19 mouse cellular contexts compared by ENCODE assay signal in the genomic region with DNA sequence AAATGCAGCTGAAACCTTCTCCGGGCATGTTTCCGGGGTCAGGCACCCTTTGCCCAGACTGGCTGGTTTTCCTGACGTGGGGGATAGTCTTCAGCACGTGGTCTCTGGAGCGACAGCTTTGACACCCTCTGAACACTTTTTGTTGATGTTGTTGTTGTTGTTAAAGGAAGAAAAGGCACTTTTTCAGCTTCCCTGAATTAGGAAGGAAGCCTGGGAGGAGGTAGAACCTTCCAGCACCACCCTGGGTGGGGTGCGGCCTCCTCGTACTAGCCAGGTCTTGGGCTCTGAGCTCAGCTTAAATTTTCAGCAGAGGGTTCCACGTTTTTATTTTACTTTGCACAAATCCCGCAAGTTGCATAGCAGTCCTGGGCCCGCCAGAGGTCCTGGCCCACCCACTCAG. TPM values are rescaled to one million over a fixed set of nuclear protein-coding genes. Genes with fewer than 3 reads are reported as not detected.
A peak's percentile ranks its signal among the peaks of the same experiment; 100 is the strongest.
DNase-seq lines count a peak whose midpoint lies in the region; ATAC-seq and TF ChIP-seq lines count a peak whose summit lies in the region.
"Had no signal": no experiment of that assay in that cellular context is flagged by ENCODE, and none has a peak within 500 bp of the region (broad histone marks: within the 10 kb centered on the region; RNA-seq: fewer than 3 reads in every experiment).

No protein-coding gene starts in this region.

- 80% methylated on average over 10 of the region's 10 CpGs for WGBS in heart, embryonic 12.5 days
- 70% methylated on average over 10 of the region's 10 CpGs for WGBS in lung, postnatal 0 days
- WGBS in heart, embryonic 16.5 days = 78% methylated on average over 10 of the region's 10 CpGs
- WGBS in midbrain, embryonic 11.5 days = 83% methylated on average over 10 of the region's 10 CpGs

- no peaks in the 10 kb centered on the region for H3K9me3 ChIP-seq in heart, embryonic 12.5 days (replicated peaks)
- H3K9me3 ChIP-seq in lung, postnatal 0 days (ENCODE audit: low read length) = no peaks in the 10 kb centered on the region
- H3K9me3 ChIP-seq in heart, embryonic 16.5 days (replicated peaks; ENCODE audit: control insufficient read depth, low read length) = no peaks in the 10 kb centered on the region
- H3K9me3 ChIP-seq in midbrain, embryonic 11.5 days (ENCODE audit: control insufficient read depth, low read length) = no peaks in the 10 kb centered on the region
- H3K9me3 ChIP-seq: embryonic facial prominence, embryonic 15.5 days; hindbrain, embryonic 12.5 days; limb, embryonic 12.5 days; liver, embryonic 12.5 days; megakaryocyte, embryonic 14.5 days had no signal

- ATAC-seq in heart, embryonic 12.5 days (ENCODE audit: insufficient number of reproducible peaks, low FRiP score) = no peak
- ATAC-seq in lung, postnatal 0 days = no peak
- ATAC-seq in heart, embryonic 16.5 days (replicated peaks; ENCODE audit: extremely low read depth, insufficient read depth, low FRiP score) = no peak
- no peak for ATAC-seq in midbrain, embryonic 11.5 days (ENCODE audit: low FRiP score)
- ATAC-seq: activated CD4-positive, CD25-positive, alpha-beta regulatory T cell, adult 4 months; forebrain, embryonic 16.5 days; liver, embryonic 12.5 days had no signal

- no peak overlapping the region for H3K4me3 ChIP-seq in heart, embryonic 12.5 days
- no peak overlapping the region for H3K4me3 ChIP-seq in lung, postnatal 0 days (ENCODE audit: low read depth, low read length)
- no peak overlapping the region for H3K4me3 ChIP-seq in heart, embryonic 16.5 days (ENCODE audit: low read length)
- H3K4me3 ChIP-seq in midbrain, embryonic 11.5 days (ENCODE audit: low read depth, low read length) = no peak overlapping the region
- H3K4me3 ChIP-seq: embryonic facial prominence, embryonic 15.5 days; hindbrain, embryonic 12.5 days; limb, embryonic 12.5 days; liver, embryonic 12.5 days; megakaryocyte, embryonic 14.5 days had no signal

- no peak overlapping the region for H3K9ac ChIP-seq in heart, embryonic 12.5 days
- no peak overlapping the region for H3K9ac ChIP-seq in lung, postnatal 0 days (replicated peaks; ENCODE audit: low read depth)
- no peak overlapping the region for H3K9ac ChIP-seq in heart, embryonic 16.5 days (ENCODE audit: low read length)
- H3K9ac ChIP-seq in midbrain, embryonic 11.5 days (ENCODE audit: low read length) = no peak overlapping the region
- H3K9ac ChIP-seq: embryonic facial prominence, embryonic 15.5 days; hindbrain, embryonic 12.5 days; limb, embryonic 12.5 days; liver, embryonic 12.5 days had no signal

- H3K27ac ChIP-seq in heart, embryonic 12.5 days (ENCODE audit: poor library complexity, severe bottlenecking) = peak overlapping the region; percentile 26; the same call in 1 of the 2 replicates
- peak overlapping the region; percentile 62 for H3K27ac ChIP-seq in lung, postnatal 0 days (ENCODE audit: low read length)
- H3K27ac ChIP-seq in heart, embryonic 16.5 days (ENCODE audit: low read length) = peak overlapping the region; percentile 74
- H3K27ac ChIP-seq in midbrain, embryonic 11.5 days (ENCODE audit: low read depth, low read length) = no peak overlapping the region
- H3K27ac ChIP-seq: embryonic facial prominence, embryonic 15.5 days; hindbrain, embryonic 12.5 days; liver, embryonic 12.5 days; stomach, postnatal 0 days had no signal

- DNase-seq in adrenal gland, adult 2 months = peak; percentile 29
- DNase-seq in adrenal gland, postnatal 25 days = no peak
- DNase-seq in heart, postnatal 14 days = no peak
- no peak for DNase-seq in lung, postnatal 0 days (ENCODE audit: low spot score)
- DNase-seq in lung, postnatal 14 days = no peak
- DNase-seq in midbrain, embryonic 11.5 days (ENCODE audit: low spot score, missing footprints) = no peak
- DNase-seq: cerebellum, adult 11-12 months; cerebellum, postnatal 25 days; lung, adult 2 months had no signal

- TF ChIP-seq EP300 in lung, postnatal 0 days (IDR thresholded peaks at IDR 0.05) = no peak

- H3K27me3 ChIP-seq in heart, embryonic 12.5 days (replicated peaks) = no peaks in the 10 kb centered on the region
- H3K27me3 ChIP-seq in lung, postnatal 0 days (replicated peaks; ENCODE audit: insufficient read depth, low read length) = no peaks in the 10 kb centered on the region
- no peaks in the 10 kb centered on the region for H3K27me3 ChIP-seq in heart, embryonic 16.5 days (ENCODE audit: control insufficient read depth, insufficient read depth, low read length)
- H3K27me3 ChIP-seq in midbrain, embryonic 11.5 days (ENCODE audit: control insufficient read depth, insufficient read depth, low read length) = no peaks in the 10 kb centered on the region
- H3K27me3 ChIP-seq: embryonic facial prominence, embryonic 15.5 days; hindbrain, embryonic 12.5 days; liver, embryonic 12.5 days had no signal

- peaks cover 33% of the 10 kb centered on the region for H3K4me1 ChIP-seq in heart, embryonic 12.5 days (replicated peaks)
- peaks cover 10% of the 10 kb centered on the region; the same call in 1 of the 2 replicates for H3K4me1 ChIP-seq in lung, postnatal 0 days (ENCODE audit: insufficient read depth, low read depth, low read length)
- peaks cover 29% of the 10 kb centered on the region for H3K4me1 ChIP-seq in heart, embryonic 16.5 days (ENCODE audit: control insufficient read depth, insufficient read depth, low read length)
- no peaks in the 10 kb centered on the region for H3K4me1 ChIP-seq in midbrain, embryonic 11.5 days (ENCODE audit: control insufficient read depth, insufficient read depth, low read length)

- H3K36me3 ChIP-seq in heart, embryonic 12.5 days = peaks cover 10% of the 10 kb centered on the region
- H3K36me3 ChIP-seq in lung, postnatal 0 days (ENCODE audit: insufficient read depth, low read length) = peaks cover 5% of the 10 kb centered on the region; the same call in 1 of the 2 replicates
- H3K36me3 ChIP-seq in heart, embryonic 16.5 days (ENCODE audit: control insufficient read depth, insufficient read depth) = no peaks in the 10 kb centered on the region
- no peaks in the 10 kb centered on the region for H3K36me3 ChIP-seq in midbrain, embryonic 11.5 days (ENCODE audit: control insufficient read depth, insufficient read depth, low read length)
- H3K36me3 ChIP-seq: embryonic facial prominence, embryonic 15.5 days; hindbrain, embryonic 12.5 days; limb, embryonic 12.5 days had no signal

- TF ChIP-seq CTCF in lung, postnatal 0 days (IDR thresholded peaks at IDR 0.05) = no peak

- intact Hi-C loops in heart, postnatal 14 days (cut with DNase I) = loop anchor here (2.0 kb wide), 1 partner anchor 266 kb away; no protein-coding TSS in a partner anchor

- no peak overlapping the region for H3K4me2 ChIP-seq in heart, embryonic 12.5 days
- no peak overlapping the region for H3K4me2 ChIP-seq in lung, postnatal 0 days (replicated peaks; ENCODE audit: low read depth, low read length)
- H3K4me2 ChIP-seq in heart, embryonic 16.5 days (ENCODE audit: low read depth, low read length) = no peak overlapping the region
- H3K4me2 ChIP-seq in midbrain, embryonic 11.5 days = no peak overlapping the region
- H3K4me2 ChIP-seq: embryonic facial prominence, embryonic 15.5 days; hindbrain, embryonic 12.5 days; limb, embryonic 12.5 days; liver, embryonic 12.5 days had no signal

RNA-seq across cellular contexts. Expression of gene Epas1, which starts 49.6 kb away (rescaled TPM):
- 100 to 1,000 TPM; 178 to 179 TPM for total RNA-seq in adrenal gland, adult 2 months (2021)
- polyA plus RNA-seq in adrenal gland, adult 2 months (2012; rRNA removed) = 97.2 and 155 TPM in 2 replicates
- 174 and 183 TPM in 2 replicates for total RNA-seq in adrenal gland, postnatal 25 days (2021)
- polyA plus RNA-seq in heart, embryonic 12.5 days (2016; fragmentation: Nextera tagmentation; extraction: Ambion mirVana) = 7.2 and 9.6 TPM in 2 replicates
- 100 to 1,000 TPM; 259 to 278 TPM for total RNA-seq in heart, postnatal 14 days (2021)
- polyA plus RNA-seq in lung, postnatal 0 days (2015; fragmentation: Nextera tagmentation; extraction: Ambion mirVana) = 89.8 and 98.3 TPM in 2 replicates
- polyA plus RNA-seq in heart, embryonic 16.5 days (2015; fragmentation: Nextera tagmentation; extraction: Ambion mirVana) = 7.9 and 8.2 TPM in 2 replicates
- polyA plus RNA-seq in midbrain, embryonic 11.5 days (2014; fragmentation: Nextera tagmentation; extraction: Ambion mirVana) = 7.3 and 8.6 TPM in 2 replicates
